Mouse (Mus musculus) lung, postnatal 0 days (tissue): ENCODE measurements around the gene Saxo1.

Source experiments
- CTCF ChIP-seq: IDR thresholded peaks from 2 replicates; pipeline ENCODE4 v1.5.1; 2016; ENCODE audit warnings: antibody characterized with exemption, mild to moderate bottlenecking
- EP300 ChIP-seq: IDR thresholded peaks from 2 replicates; pipeline ENCODE4 v1.6.1; 2016; ENCODE audit warnings: antibody characterized with exemption, mild to moderate bottlenecking, control low read depth

- TF ChIP-seq EP300: no peak
- TF ChIP-seq CTCF: no peak
Observed at GRCm38 (mm10) chr4:86486901-86487300, 71.2 kb downstream of the Saxo1 start.
